26 mouse cellular contexts compared by ENCODE assay signal in genomic region chr8:12991411-12991810, GRCm38 (mm10). TPM values are rescaled to one million over a fixed set of nuclear protein-coding genes. Genes with fewer than 3 reads are reported as not detected.
DNase-seq lines count a peak whose midpoint lies in the region; ATAC-seq and TF ChIP-seq lines count a peak whose summit lies in the region.
"Had no signal": no experiment of that assay in that cellular context is flagged by ENCODE, and none has a peak within 500 bp of the region (broad histone marks: within the 10 kb centered on the region; RNA-seq: fewer than 3 reads in every experiment).

No protein-coding gene starts in this region.

- H3K27me3 ChIP-seq in embryonic facial prominence, embryonic 14.5 days (replicated peaks; ENCODE audit: control insufficient read depth, insufficient read depth, low read length): no peaks in the 10 kb centered on the region
- no peaks in the 10 kb centered on the region for H3K27me3 ChIP-seq in embryonic facial prominence, embryonic 10.5 days (replicated peaks; ENCODE audit: low read depth, poor library complexity, severe bottlenecking)
- H3K27me3 ChIP-seq: embryonic facial prominence, embryonic 12.5 days; forebrain, embryonic 12.5 days; forebrain, embryonic 15.5 days; hindbrain, embryonic 13.5 days had no signal

- no peak overlapping the region; the same call in 1 of the 2 replicates for H3K27ac ChIP-seq in embryonic facial prominence, embryonic 14.5 days (replicated peaks; ENCODE audit: low read depth, low read length)
- no peak overlapping the region for H3K27ac ChIP-seq in embryonic facial prominence, embryonic 10.5 days (replicated peaks)
- H3K27ac ChIP-seq in left cerebral cortex, adult 2 months: peak overlapping the region; percentile 44; the same call in 1 of the 2 replicates
- H3K27ac ChIP-seq: embryonic facial prominence, embryonic 12.5 days; forebrain, embryonic 12.5 days; forebrain, embryonic 15.5 days; heart, adult 2 months; hindbrain, embryonic 10.5 days; hindbrain, embryonic 13.5 days had no signal

- no peak overlapping the region for H3K9ac ChIP-seq in embryonic facial prominence, embryonic 14.5 days (ENCODE audit: low read depth, low read length)
- H3K9ac ChIP-seq: embryonic facial prominence, embryonic 12.5 days; forebrain, embryonic 12.5 days; forebrain, embryonic 15.5 days; hindbrain, embryonic 13.5 days had no signal

- DNase-seq in embryonic facial prominence, embryonic 14.5 days (ENCODE audit: low spot score): peak; percentile 63
- DNase-seq in embryonic facial prominence, embryonic 10.5 days (ENCODE audit: low spot score): no peak
- DNase-seq in left cerebral cortex, adult 2 months (ENCODE audit: extremely low spot score in 1 of 2, low spot score in 2 of 2): no peak
- DNase-seq in left cerebral cortex, postnatal 36 days (ENCODE audit: low spot score in 2 of 2): no peak
- DNase-seq in retina, postnatal 1 day: peak; percentile 9
- DNase-seq in retina, embryonic 14.5 days (ENCODE audit: low spot score): no peak
- DNase-seq: adrenal gland, adult 8-10 months; adrenal gland, postnatal 25 days; cerebellum, adult 18-20 months; cerebellum, adult 9-10 months; cerebellum, postnatal 14 days; gastrocnemius, postnatal 10 days; gastrocnemius, postnatal 36 days; heart, adult 2 months had no signal

- TF ChIP-seq CTCF in left cerebral cortex, adult 2 months (IDR thresholded peaks at IDR 0.05): no peak

- WGBS in embryonic facial prominence, embryonic 14.5 days: 81% methylated on average over 10 of the region's 10 CpGs
- 88% methylated on average over 10 of the region's 10 CpGs for WGBS in embryonic facial prominence, embryonic 10.5 days

- no peak overlapping the region for H3K4me3 ChIP-seq in embryonic facial prominence, embryonic 14.5 days (ENCODE audit: low read depth, low read length)
- H3K4me3 ChIP-seq in embryonic facial prominence, embryonic 10.5 days: no peak overlapping the region
- H3K4me3 ChIP-seq in left cerebral cortex, adult 2 months: no peak overlapping the region
- H3K4me3 ChIP-seq: embryonic facial prominence, embryonic 12.5 days; erythroblast, embryonic 14.5 days; forebrain, embryonic 12.5 days; forebrain, embryonic 15.5 days; heart, adult 2 months; hindbrain, embryonic 10.5 days; hindbrain, embryonic 13.5 days had no signal

- no peak overlapping the region for H3K4me2 ChIP-seq in embryonic facial prominence, embryonic 14.5 days (ENCODE audit: low read depth, low read length)
- H3K4me2 ChIP-seq: embryonic facial prominence, embryonic 12.5 days; forebrain, embryonic 12.5 days; forebrain, embryonic 15.5 days; heart, embryonic 11.5 days; hindbrain, embryonic 13.5 days had no signal

- peaks cover 10% of the 10 kb centered on the region for H3K4me1 ChIP-seq in embryonic facial prominence, embryonic 14.5 days (ENCODE audit: control insufficient read depth, insufficient read depth, low read length)
- H3K4me1 ChIP-seq in embryonic facial prominence, embryonic 10.5 days: peaks cover 28% of the 10 kb centered on the region
- H3K4me1 ChIP-seq: forebrain, embryonic 12.5 days; hindbrain, embryonic 13.5 days had no signal

- no peaks in the 10 kb centered on the region for H3K36me3 ChIP-seq in embryonic facial prominence, embryonic 14.5 days (ENCODE audit: control insufficient read depth, insufficient read depth, low read length)
- H3K36me3 ChIP-seq in embryonic facial prominence, embryonic 10.5 days (replicated peaks): 0 out of 2 replicates have a peak, but pooled peaks cover 3% of the 10 kb centered on the region

- H3K9me3 ChIP-seq in embryonic facial prominence, embryonic 14.5 days (ENCODE audit: control insufficient read depth, low read length): no peaks in the 10 kb centered on the region
- H3K9me3 ChIP-seq in embryonic facial prominence, embryonic 10.5 days: no peaks in the 10 kb centered on the region
- H3K9me3 ChIP-seq: embryonic facial prominence, embryonic 12.5 days; forebrain, embryonic 12.5 days; forebrain, embryonic 15.5 days; hindbrain, embryonic 10.5 days; hindbrain, embryonic 13.5 days had no signal

- intact Hi-C loops in left cerebral cortex, adult 2 months (cut with DNase I): no loop called here
- intact Hi-C loops in left cerebral cortex, postnatal 36 days (cut with DNase I): no loop called here

- peak; percentile 51 for ATAC-seq in embryonic facial prominence, embryonic 14.5 days (ENCODE audit: low read depth)
- ATAC-seq: activated CD4-positive, CD25-positive, alpha-beta regulatory T cell, adult 4 months; forebrain, embryonic 15.5 days; hindbrain, embryonic 16.5 days had no signal

RNA-seq across cellular contexts. Expression of gene F7, which starts 34.4 kb away (rescaled TPM):
- not detected in 2 replicates for polyA plus RNA-seq in embryonic facial prominence, embryonic 14.5 days (2014; fragmentation: Nextera tagmentation; extraction: Ambion mirVana)
- polyA plus RNA-seq in embryonic facial prominence, embryonic 10.5 days (2016; fragmentation: Nextera tagmentation; extraction: Ambion mirVana): 0.13 and 0.15 TPM in 2 replicates
- total RNA-seq in left cerebral cortex, adult 2 months (2021): under 1 TPM in 1 of 2 experiments, not detected in 1; 0.49 TPM
- total RNA-seq in left cerebral cortex, postnatal 36 days (2021): not detected
- total RNA-seq: gastrocnemius, postnatal 10 days; gastrocnemius, postnatal 36 days had no signal
- polyA plus RNA-seq: activated CD4-positive, CD25-positive, alpha-beta regulatory T cell, adult 4 months; embryonic facial prominence, embryonic 12.5 days; heart, embryonic 11.5 days; heart, embryonic 14.5 days; heart, postnatal 0 days; hindbrain, embryonic 13.5 days; hindbrain, embryonic 16.5 days had no signal

RNA-seq across cellular contexts. Expression of gene F10, which starts 45.7 kb away (rescaled TPM):
- 0.38 and 0.48 TPM in 2 replicates for polyA plus RNA-seq in embryonic facial prominence, embryonic 14.5 days (2014; fragmentation: Nextera tagmentation; extraction: Ambion mirVana)
- 0.91 and 0.97 TPM in 2 replicates for polyA plus RNA-seq in embryonic facial prominence, embryonic 10.5 days (2016; fragmentation: Nextera tagmentation; extraction: Ambion mirVana)
- under 1 TPM in 1 of 2 experiments, not detected in 1; 0.45 TPM for total RNA-seq in left cerebral cortex, adult 2 months (2021)
- not detected for total RNA-seq in left cerebral cortex, postnatal 36 days (2021)
- total RNA-seq: ES-E14; gastrocnemius, postnatal 36 days had no signal
- polyA plus RNA-seq: activated CD4-positive, CD25-positive, alpha-beta regulatory T cell, adult 4 months had no signal

Comparison
In these comparisons a context has a peak if more than half of its experiments do, and no peak if none do; other contexts are left out.
1. DNase-seq: peak in embryonic facial prominence, embryonic 14.5 days (single experiment) and retina, postnatal 1 day (single experiment); none in embryonic facial prominence, embryonic 10.5 days (single experiment), left cerebral cortex, adult 2 months (0 of 2), left cerebral cortex, postnatal 36 days (0 of 2) and retina, embryonic 14.5 days (single experiment).